Mouse (Mus musculus) cerebellum, adult 2 months (tissue): ENCODE results near the gene Prr18.

Experiments used
- CTCF ChIP-seq: fragments of 200-500 bp; IDR thresholded peaks from 2 replicates; pipeline ENCODE4 v1.5.1; 2011; ENCODE audit warnings: low read depth, mild to moderate bottlenecking, control low read depth, low read length, moderate library complexity, borderline replicate concordance; ENCODE audit not compliant: insufficient read depth
- POLR2A ChIP-seq: fragments of 200-500 bp; IDR thresholded peaks from 2 replicates; pipeline ENCODE4 v1.6.1; 2011; ENCODE audit warnings: low read length, control low read depth, borderline replicate concordance; ENCODE audit not compliant: insufficient read depth

GRCm38 (mm10) chr17:8388990-8389789 is 51.9 kb downstream of the Prr18 start:
- TF ChIP-seq POLR2A (no peak), CTCF (no peak)
